Mouse (Mus musculus): Measurements from ENCODE around the gene Fam78b.

GRCm38 (mm10) chr1:167069741-167070140 is 68.5 kb downstream of the Fam78b start:
- TF ChIP-seq POLR2A (IDR thresholded peaks at IDR 0.05; ENCODE audit: borderline replicate concordance, extremely low read depth, low read depth, low read length) (no peak), CTCF (IDR thresholded peaks at IDR 0.05; ENCODE audit: insufficient read depth, low read length) (no peak)

Measured in lung, adult 2 months (tissue).